Mouse (Mus musculus) right cerebral cortex, postnatal 36 days (tissue): ENCODE data around the gene Xrcc4.

Source experiments
- DNase-seq, 2 experiments: peaks; one replicate each; pipeline ENCODE4 v3.0.0; 2022; ENCODE audit warnings: low spot score in 2 of 2, mixed read lengths in 1 of 2

Gene Xrcc4

GRCm38 (mm10) chr13:89739696-89740242 is 349.6 kb downstream of the Xrcc4 start:
- peak in 1 of 2 experiments; percentile 3 for DNase-seq

- peak; percentile 37 to 41 for DNase-seq
Measured at GRCm38 (mm10) chr13:89738776-89739695, 350.4 kb downstream of the Xrcc4 start.

GRCm38 (mm10) chr13:89738275-89738674 is 351.1 kb downstream of the Xrcc4 start:
- no peak for DNase-seq

DNA sequence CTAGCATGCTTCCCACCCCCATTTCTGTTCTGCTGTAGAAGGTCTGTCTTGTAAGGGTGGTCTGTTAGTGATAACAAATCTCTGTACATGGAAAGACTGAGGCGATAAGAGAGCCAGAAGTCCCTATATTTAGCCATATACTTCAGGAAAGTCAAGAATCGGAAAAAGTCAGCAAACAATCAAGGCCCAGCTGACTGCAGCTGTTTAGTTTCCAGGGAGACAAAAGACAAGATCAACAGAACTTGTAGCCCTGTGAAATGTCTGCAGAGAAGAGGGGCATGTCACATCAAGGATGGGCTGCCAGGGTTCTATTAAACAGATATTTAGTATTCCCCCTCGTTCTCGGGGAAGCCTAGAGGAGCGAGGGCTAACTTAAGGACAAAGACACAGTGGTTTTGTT is 354.3 kb downstream of the Xrcc4 start:
- no peak for DNase-seq

GRCm38 (mm10) chr13:89726492-89726891 is 362.9 kb downstream of the Xrcc4 start:
- DNase-seq: no peak
